In the genomic region with DNA sequence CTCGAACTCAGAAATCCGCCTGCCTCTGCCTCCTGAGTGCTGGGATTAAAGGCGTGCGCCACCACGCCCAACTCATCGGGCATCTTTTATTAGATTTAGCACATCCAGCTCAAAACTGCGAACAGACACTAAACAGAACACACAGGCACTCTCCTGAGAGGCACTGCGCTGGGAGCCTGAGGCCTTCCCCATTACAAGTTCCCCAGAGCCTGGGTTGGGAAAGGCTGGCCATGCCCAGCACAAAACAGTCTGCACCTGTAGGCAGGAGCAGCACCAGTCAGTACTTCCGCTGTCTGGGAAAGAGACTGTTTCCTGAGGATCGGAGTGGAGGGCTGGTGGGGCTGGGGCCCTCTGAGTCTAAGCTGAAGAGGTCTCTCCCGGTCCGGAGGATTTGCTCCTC, we compare ENCODE assay signal across 9 mouse cellular contexts. TPM values are rescaled to one million over a fixed set of nuclear protein-coding genes. Genes with fewer than 3 reads are reported as not detected.
DNase-seq lines count a peak whose midpoint lies in the region; ATAC-seq and TF ChIP-seq lines count a peak whose summit lies in the region.
"Had no signal": no experiment of that assay in that cellular context is flagged by ENCODE, and none has a peak within 500 bp of the region (broad histone marks: within the 10 kb centered on the region; RNA-seq: fewer than 3 reads in every experiment).

No protein-coding gene starts in this region.

- H3K4me3 ChIP-seq in lung, postnatal 0 days (ENCODE audit: low read depth, low read length): no peak overlapping the region
- no peak overlapping the region for H3K4me3 ChIP-seq in hindbrain, embryonic 15.5 days
- H3K4me3 ChIP-seq in neural tube, embryonic 14.5 days (ENCODE audit: low read depth, low read length): no peak overlapping the region; the same call in 1 of the 2 replicates

- no peaks in the 10 kb centered on the region for H3K36me3 ChIP-seq in lung, postnatal 0 days (ENCODE audit: insufficient read depth, low read length)
- peaks cover 27% of the 10 kb centered on the region for H3K36me3 ChIP-seq in hindbrain, embryonic 15.5 days
- H3K36me3 ChIP-seq in neural tube, embryonic 14.5 days (ENCODE audit: control insufficient read depth, insufficient read depth, low read length): peaks cover 2% of the 10 kb centered on the region; the same call in 1 of the 2 replicates

- peaks cover 4% of the 10 kb centered on the region; the same call in 1 of the 2 replicates for H3K4me1 ChIP-seq in lung, postnatal 0 days (ENCODE audit: insufficient read depth, low read depth, low read length)
- H3K4me1 ChIP-seq in hindbrain, embryonic 15.5 days (replicated peaks): peaks cover 51% of the 10 kb centered on the region
- peaks cover 30% of the 10 kb centered on the region for H3K4me1 ChIP-seq in neural tube, embryonic 14.5 days (ENCODE audit: control insufficient read depth, insufficient read depth, low read length)

- no peak for TF ChIP-seq CTCF in lung, postnatal 0 days (IDR thresholded peaks at IDR 0.05)

- no peak overlapping the region for H3K9ac ChIP-seq in lung, postnatal 0 days (replicated peaks; ENCODE audit: low read depth)
- 0 out of 2 replicates have a peak overlapping the region, but pooled peaks have one; percentile 12 for H3K9ac ChIP-seq in hindbrain, embryonic 15.5 days
- no peak overlapping the region for H3K9ac ChIP-seq in neural tube, embryonic 14.5 days (replicated peaks; ENCODE audit: low read depth, low read length)

- TF ChIP-seq EP300 in lung, postnatal 0 days (IDR thresholded peaks at IDR 0.05): no peak

- DNase-seq in heart, adult 11 months: peak; percentile 91
- no peak for DNase-seq in heart, adult 9 months (ENCODE audit: low spot score in 2 of 2)
- DNase-seq in lung, postnatal 0 days (ENCODE audit: low spot score): no peak
- no peak for DNase-seq in lung, postnatal 14 days
- DNase-seq in spleen, postnatal 4 days (ENCODE audit: low spot score in 2 of 2): no peak
- no peak for DNase-seq in adipocyte (ENCODE audit: low spot score)

- H3K27ac ChIP-seq in lung, postnatal 0 days (ENCODE audit: low read length): 0 out of 2 replicates have a peak overlapping the region, but pooled peaks have one; percentile 38
- no peak overlapping the region for H3K27ac ChIP-seq in hindbrain, embryonic 15.5 days (replicated peaks)
- H3K27ac ChIP-seq in neural tube, embryonic 14.5 days (ENCODE audit: low read depth, low read length): no peak overlapping the region

- H3K4me2 ChIP-seq in lung, postnatal 0 days (replicated peaks; ENCODE audit: low read depth, low read length): no peak overlapping the region
- H3K4me2 ChIP-seq in hindbrain, embryonic 15.5 days: peak overlapping the region; percentile 22
- H3K4me2 ChIP-seq in neural tube, embryonic 14.5 days (ENCODE audit: low read depth, low read length): peak overlapping the region; percentile 98; the same call in 1 of the 2 replicates

- no peaks in the 10 kb centered on the region for H3K27me3 ChIP-seq in lung, postnatal 0 days (replicated peaks; ENCODE audit: insufficient read depth, low read length)
- H3K27me3 ChIP-seq in hindbrain, embryonic 15.5 days: no peaks in the 10 kb centered on the region
- H3K27me3 ChIP-seq in neural tube, embryonic 14.5 days (ENCODE audit: control insufficient read depth, insufficient read depth, low read length): no peaks in the 10 kb centered on the region
- H3K27me3 ChIP-seq: embryonic facial prominence, embryonic 15.5 days had no signal

- no peak for ATAC-seq in lung, postnatal 0 days
- ATAC-seq in hindbrain, embryonic 15.5 days (ENCODE audit: low FRiP score, low read depth): no peak
- ATAC-seq in neural tube, embryonic 14.5 days (ENCODE audit: low read depth): no peak

- no peaks in the 10 kb centered on the region for H3K9me3 ChIP-seq in lung, postnatal 0 days (ENCODE audit: low read length)
- H3K9me3 ChIP-seq in hindbrain, embryonic 15.5 days: no peaks in the 10 kb centered on the region
- H3K9me3 ChIP-seq in neural tube, embryonic 14.5 days (ENCODE audit: control insufficient read depth, low read length): no peaks in the 10 kb centered on the region
- H3K9me3 ChIP-seq: embryonic facial prominence, embryonic 15.5 days had no signal

- WGBS in lung, postnatal 0 days: 93% methylated on average over 12 of the region's 12 CpGs
- 97% methylated on average over 12 of the region's 12 CpGs for WGBS in hindbrain, embryonic 15.5 days
- 95% methylated on average over 12 of the region's 12 CpGs for WGBS in neural tube, embryonic 14.5 days

RNA-seq across cellular contexts. Expression of a gene that starts 0.6 kb away (rescaled TPM):
- polyA plus RNA-seq in lung, postnatal 0 days (2015; fragmentation: Nextera tagmentation; extraction: Ambion mirVana): 44.6 and 50.3 TPM in 2 replicates
- polyA plus RNA-seq in hindbrain, embryonic 15.5 days (2015; fragmentation: Nextera tagmentation; extraction: Ambion mirVana): 4.8 and 5.5 TPM in 2 replicates
- polyA plus RNA-seq in neural tube, embryonic 14.5 days (2014; fragmentation: Nextera tagmentation; extraction: Ambion mirVana): 2.4 and 4.8 TPM in 2 replicates

RNA-seq across cellular contexts. Expression of a gene that starts 1.3 kb away (rescaled TPM):
- 1.00 and 1.1 TPM in 2 replicates for polyA plus RNA-seq in lung, postnatal 0 days (2015; fragmentation: Nextera tagmentation; extraction: Ambion mirVana)
- 0.28 TPM in 1 of 2 replicates, not detected in the other for polyA plus RNA-seq in hindbrain, embryonic 15.5 days (2015; fragmentation: Nextera tagmentation; extraction: Ambion mirVana)
- polyA plus RNA-seq in neural tube, embryonic 14.5 days (2014; fragmentation: Nextera tagmentation; extraction: Ambion mirVana): not detected in 2 replicates

RNA-seq across cellular contexts. Expression of a gene that starts 2.2 kb away (rescaled TPM):
- 20.7 and 28.3 TPM in 2 replicates for polyA plus RNA-seq in lung, postnatal 0 days (2015; fragmentation: Nextera tagmentation; extraction: Ambion mirVana)
- polyA plus RNA-seq in hindbrain, embryonic 15.5 days (2015; fragmentation: Nextera tagmentation; extraction: Ambion mirVana): 28.1 and 46.9 TPM in 2 replicates
- 30.4 and 46.9 TPM in 2 replicates for polyA plus RNA-seq in neural tube, embryonic 14.5 days (2014; fragmentation: Nextera tagmentation; extraction: Ambion mirVana)

RNA-seq across cellular contexts. Expression of a gene that starts 5.9 kb away (rescaled TPM):
- 28.5 and 29.3 TPM in 2 replicates for polyA plus RNA-seq in lung, postnatal 0 days (2015; fragmentation: Nextera tagmentation; extraction: Ambion mirVana)
- polyA plus RNA-seq in hindbrain, embryonic 15.5 days (2015; fragmentation: Nextera tagmentation; extraction: Ambion mirVana): 63.3 and 77.5 TPM in 2 replicates
- 36.3 and 60.2 TPM in 2 replicates for polyA plus RNA-seq in neural tube, embryonic 14.5 days (2014; fragmentation: Nextera tagmentation; extraction: Ambion mirVana)

RNA-seq across cellular contexts. Expression of a gene that starts 6.0 kb away (rescaled TPM):
- polyA plus RNA-seq in lung, postnatal 0 days (2015; fragmentation: Nextera tagmentation; extraction: Ambion mirVana): 1.0 and 1.3 TPM in 2 replicates
- 54.2 and 62.4 TPM in 2 replicates for polyA plus RNA-seq in hindbrain, embryonic 15.5 days (2015; fragmentation: Nextera tagmentation; extraction: Ambion mirVana)
- polyA plus RNA-seq in neural tube, embryonic 14.5 days (2014; fragmentation: Nextera tagmentation; extraction: Ambion mirVana): 41.4 and 63.5 TPM in 2 replicates
